Mouse (Mus musculus): Measurements from ENCODE around the gene Irf6. TPM values are rescaled to one million over a fixed set of nuclear protein-coding genes. Genes with fewer than 3 reads are reported as not detected.

Irf6 gene
- total RNA-seq, 4 experiments from 2014 or later, result 1.2 to 2.7 (median 1.8) TPM

- DNase-seq (ENCODE audit: low spot score), result no peak
Measured at GRCm38 (mm10) chr1:193198312-193198711, 45.4 kb downstream of the Irf6 start.

- DNase-seq (ENCODE audit: low spot score), result no peak
Measured at GRCm38 (mm10) chr1:193200640-193201382, 47.9 kb downstream of the Irf6 start.

GRCm38 (mm10) chr1:193201383-193201778 lies 48.5 kb downstream of the Irf6 start, which contains the start of gene Traf3ip3:
Gene Traf3ip3 (minus strand): TSS chr1:193201703.
- no peak for DNase-seq (ENCODE audit: low spot score)

DNA sequence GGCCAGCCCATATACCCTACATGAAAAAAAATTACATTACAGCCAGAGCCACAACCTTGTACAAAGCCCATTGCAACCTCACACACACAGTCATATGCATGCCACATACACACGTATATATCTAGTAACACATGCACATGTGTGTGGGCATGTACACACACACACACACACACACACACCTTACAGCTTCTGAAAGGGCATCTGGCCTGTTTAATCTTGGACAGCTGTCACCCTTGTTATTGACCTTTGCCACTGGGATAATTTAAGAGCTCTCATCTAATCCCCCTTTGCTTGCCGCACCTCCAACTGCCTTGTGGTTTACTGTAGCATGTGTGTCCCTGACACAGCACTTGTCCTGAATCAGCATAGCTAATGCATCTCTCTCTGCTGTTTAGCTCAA lies 50.9 kb downstream of the Irf6 start:
- DNase-seq (ENCODE audit: low spot score), result no peak

DNA sequence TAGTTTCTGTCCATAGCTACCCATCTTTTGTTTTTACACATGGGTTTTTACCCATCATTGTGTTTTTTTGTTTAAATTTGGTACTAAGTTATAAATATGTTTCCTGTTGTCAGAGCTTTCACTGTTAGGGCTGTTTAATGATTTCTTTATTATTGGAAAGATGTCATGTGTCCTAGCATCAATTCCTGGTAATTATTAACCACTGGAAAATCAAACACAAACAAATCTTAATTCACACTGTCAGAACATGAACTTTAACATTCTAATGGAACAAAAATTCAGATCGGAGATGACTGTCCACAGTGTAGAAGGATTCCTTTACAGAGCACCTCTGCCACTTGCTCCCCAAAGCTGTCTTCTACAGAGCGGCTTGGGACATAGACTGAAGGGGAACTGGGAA lies 52.5 kb downstream of the Irf6 start:
- DNase-seq (ENCODE audit: low spot score), result no peak

- no peak for DNase-seq (ENCODE audit: low spot score)
Measured at GRCm38 (mm10) chr1:193207503-193207902, 54.6 kb downstream of the Irf6 start, which contains the start of gene Lamb3. Gene Lamb3 (plus strand): TSS chr1:193207699.

DNA sequence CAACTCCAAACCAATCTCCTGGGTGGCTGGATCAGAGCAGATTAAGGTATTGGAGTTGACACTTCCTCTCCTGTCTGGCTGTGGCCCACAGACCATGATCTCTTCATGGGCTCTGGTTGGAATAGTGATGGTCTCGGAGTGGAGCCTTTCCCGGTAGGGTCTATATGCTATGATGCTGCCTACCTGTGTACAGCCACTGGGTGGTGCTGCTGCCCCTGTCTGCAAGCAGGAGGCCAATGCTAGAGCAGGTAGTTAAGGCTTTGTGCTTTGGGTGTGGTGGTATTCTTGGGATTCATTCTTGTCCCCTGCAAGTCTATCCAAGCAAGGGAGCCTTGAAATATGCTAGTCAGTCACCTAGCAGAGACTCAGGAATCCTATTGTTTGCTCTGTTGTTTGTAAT lies 55.3 kb downstream of the Irf6 start:
- DNase-seq (ENCODE audit: low spot score), result no peak

DNA sequence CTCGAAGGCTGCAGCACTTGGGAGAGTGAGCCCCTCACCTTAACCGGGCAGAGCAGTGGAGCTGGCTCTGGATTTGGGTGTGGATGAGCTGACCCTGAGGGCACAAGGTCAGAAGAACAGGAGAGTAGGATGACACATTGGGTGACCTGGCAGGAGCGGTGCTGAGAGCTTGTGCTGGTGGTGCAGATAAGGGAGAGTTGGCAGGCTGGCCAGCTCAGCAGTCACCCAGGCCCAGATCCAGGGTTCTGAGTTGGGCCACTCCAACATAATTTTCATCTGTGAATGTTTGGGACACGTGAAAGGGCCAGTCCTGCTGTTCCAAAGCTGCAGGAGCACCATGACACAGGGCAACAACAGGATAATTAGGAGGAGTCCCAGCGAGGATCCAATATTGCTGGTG lies 58.5 kb downstream of the Irf6 start:
- no peak for DNase-seq (ENCODE audit: low spot score)

DNA sequence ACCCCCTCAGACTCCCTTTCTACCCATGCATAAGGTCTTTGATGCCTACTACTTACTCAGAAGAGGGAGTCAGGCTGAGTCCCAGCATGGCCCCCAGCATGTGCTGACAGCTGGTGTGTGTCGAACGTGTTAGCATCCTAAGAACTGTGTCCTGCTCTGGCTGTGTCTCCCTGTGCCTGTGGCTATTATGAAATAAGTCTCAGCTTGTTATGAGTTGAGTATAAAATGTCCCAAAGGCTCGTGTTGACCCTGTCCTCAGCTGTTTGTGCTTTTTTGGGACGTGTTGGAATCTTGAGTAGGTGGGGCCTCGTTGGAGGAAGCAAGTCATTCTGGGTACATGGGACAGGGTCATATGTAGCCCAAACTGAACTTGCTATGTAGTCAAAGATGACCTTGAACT lies 61.1 kb downstream of the Irf6 start:
- no peak for DNase-seq (ENCODE audit: low spot score)

- DNase-seq (ENCODE audit: low spot score), result no peak
Measured at GRCm38 (mm10) chr1:193216000-193216399, 63.1 kb downstream of the Irf6 start.

GRCm38 (mm10) chr1:193220408-193220807 lies 67.5 kb downstream of the Irf6 start:
- no peak for DNase-seq (ENCODE audit: low spot score)

Other genes with a start within 250 kb of the Irf6 start
- gene Syt14, start 117.3 kb upstream of the Irf6 start, total RNA-seq (2022), result under 1 TPM; 0.20 to 0.75 (median 0.23) TPM
- 1 to 10 TPM; 7.4 to 9.8 (median 9.0) TPM for gene Diexf, start 22.8 kb upstream of the Irf6 start, total RNA-seq (2022)
- 1 to 10 TPM; 3.9 to 5.5 (median 4.8) TPM for gene A130010J15Rik, start 14.9 kb downstream of the Irf6 start, total RNA-seq (2022)
- gene Traf3ip3, start 48.6 kb downstream of the Irf6 start, total RNA-seq (2022), result 1 to 10 TPM in 2 of 4 experiments, under 1 TPM in 2; 0.63 to 1.3 (median 0.96) TPM
- 10 to 100 TPM; 10.7 to 16.0 (median 11.5) TPM for gene Lamb3, start 54.6 kb downstream of the Irf6 start, total RNA-seq (2022)
- gene Hsd11b1, start 111.0 kb downstream of the Irf6 start, total RNA-seq (2022), result 10 to 100 TPM in 2 of 4 experiments, 1 to 10 TPM in 2; 9.4 to 17.3 (median 12.4) TPM
- 10 to 100 TPM; 54.6 to 72.1 (median 63.9) TPM for gene G0s2, start 120.1 kb downstream of the Irf6 start, total RNA-seq (2022)
- gene Camk1g, start 217.2 kb downstream of the Irf6 start, total RNA-seq (2022), result under 1 TPM; 0.14 to 0.72 (median 0.22) TPM